Mouse (Mus musculus): ENCODE data around the gene Il10rb.
A peak's percentile ranks its signal among the peaks of the same experiment; 100 is the strongest.

The Il10rb gene

DNA sequence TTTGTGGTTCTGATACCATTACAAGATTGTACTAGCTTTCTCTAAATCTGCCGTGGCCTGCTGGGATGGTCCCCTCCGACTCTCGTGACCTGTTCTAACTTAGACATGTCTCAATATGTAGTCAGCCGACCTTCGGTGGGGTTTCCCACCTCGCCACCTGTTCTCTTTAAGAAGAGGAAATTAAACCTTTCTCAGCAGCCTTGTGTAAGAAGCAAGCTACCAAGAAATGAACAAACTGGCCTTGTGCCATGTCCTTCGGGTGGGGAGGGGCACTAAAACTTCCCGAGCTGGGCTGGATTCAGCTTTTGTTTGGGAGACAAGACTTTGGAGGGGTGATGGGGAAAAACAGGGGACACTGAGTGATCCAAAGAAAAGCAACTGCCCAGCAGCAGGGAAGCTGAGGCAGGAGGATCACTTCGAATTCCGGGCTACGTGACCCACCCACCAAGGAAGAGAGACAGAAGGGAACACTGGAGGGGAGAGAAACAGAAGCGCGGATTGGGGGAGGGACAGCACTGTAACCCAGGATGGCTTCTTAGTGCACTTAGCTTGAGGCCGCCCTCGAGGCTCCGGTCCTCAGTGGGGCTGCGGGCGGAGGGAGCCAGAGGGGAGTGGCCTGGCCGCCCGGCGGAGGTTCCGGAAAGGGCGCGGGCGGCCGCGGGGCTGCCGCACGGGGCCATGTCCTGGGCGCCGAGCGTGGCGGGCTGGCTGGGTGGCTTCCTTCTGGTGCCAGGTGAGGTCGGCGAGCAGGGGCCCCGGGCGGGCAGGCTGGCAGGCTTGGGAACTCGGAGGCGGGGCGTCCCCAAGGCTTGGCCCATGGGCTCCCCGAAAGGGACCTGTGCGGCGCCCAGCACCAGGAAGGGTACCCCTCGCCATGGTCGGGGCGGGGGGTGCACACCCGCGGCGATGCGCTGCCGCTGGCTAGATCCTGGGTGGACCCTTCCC, at the start of gene Il10rb:
TSS of gene Il10rb (plus strand) at position 525 of the 945 bp plus-strand sequence.
- peak; percentile 79 for DNase-seq

DNA sequence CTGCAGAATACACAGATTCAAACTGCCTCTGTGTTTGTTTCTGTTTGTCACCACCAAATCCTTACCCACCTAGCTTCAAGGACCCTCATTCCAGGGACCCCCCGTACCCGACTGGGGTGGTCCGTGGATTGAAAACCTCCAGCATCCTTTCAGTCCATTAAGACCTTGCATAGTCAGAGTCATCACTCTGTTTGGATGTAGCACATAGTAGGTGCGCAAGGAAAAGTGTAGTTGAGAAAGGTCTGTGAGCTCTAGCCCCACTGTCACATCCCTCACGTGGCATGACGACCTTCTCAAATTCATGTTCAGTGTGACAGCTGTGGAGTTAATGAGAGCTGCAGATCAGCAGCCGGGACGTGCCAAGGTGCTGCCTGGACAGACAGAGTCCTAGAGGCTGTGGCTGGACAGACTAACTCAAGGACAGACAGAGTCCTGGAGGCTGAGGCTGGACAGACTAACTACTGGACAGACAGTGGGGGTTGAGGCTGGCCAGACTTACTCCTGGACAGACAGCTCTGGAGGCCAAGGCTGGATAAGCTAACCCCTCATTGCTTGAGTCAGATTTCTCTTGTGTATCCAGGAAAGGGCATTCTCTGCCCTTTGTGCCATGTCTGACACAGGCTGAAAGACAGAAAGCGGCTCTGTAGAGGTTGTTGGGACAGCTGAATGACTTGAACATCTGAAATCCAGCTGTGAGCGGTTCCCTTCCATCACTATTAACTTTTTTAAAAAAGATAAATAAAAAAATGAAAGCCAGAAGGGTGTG, 49.0 kb upstream of the Il10rb start:
- DNase-seq, result no peak

DNA sequence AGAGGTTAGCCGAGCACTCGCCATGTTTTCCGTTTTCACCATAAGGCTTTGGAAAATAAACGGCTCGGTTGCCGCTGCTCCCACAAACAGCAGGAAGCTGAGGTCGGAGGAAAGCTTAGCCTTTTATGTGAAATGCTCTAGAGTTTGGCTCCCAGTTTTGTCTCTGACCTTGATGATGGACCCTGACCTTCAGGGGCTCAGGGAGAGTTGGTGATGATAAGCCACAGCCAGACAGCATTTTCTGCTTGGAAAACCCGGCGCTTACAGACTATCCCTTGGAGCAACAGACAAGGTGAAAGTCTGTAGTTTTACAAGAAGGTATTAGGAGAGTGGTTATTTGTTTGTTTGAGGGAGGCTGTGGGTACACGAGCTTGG, 48.5 kb upstream of the Il10rb start:
- no peak for DNase-seq

DNA sequence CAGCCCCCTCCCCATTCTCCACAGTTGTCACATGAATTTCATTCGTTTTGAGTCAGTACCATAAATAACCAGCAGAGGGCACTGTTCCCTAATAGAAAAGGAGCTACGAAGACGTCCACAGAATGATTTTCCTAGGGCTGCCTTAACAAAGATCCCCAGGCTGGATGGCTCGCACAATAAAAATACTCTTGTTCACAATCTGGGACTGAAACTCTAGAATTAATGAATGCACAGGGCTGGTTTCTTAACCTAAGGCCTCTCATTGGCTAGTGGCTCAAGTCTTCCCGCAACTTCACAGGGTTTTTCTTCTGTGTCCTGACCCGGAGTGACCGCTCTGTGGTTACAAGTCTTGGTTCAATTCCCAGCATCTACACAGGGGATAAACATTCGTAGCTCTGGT, 47.4 kb upstream of the Il10rb start:
- DNase-seq, result peak; percentile 78

DNA sequence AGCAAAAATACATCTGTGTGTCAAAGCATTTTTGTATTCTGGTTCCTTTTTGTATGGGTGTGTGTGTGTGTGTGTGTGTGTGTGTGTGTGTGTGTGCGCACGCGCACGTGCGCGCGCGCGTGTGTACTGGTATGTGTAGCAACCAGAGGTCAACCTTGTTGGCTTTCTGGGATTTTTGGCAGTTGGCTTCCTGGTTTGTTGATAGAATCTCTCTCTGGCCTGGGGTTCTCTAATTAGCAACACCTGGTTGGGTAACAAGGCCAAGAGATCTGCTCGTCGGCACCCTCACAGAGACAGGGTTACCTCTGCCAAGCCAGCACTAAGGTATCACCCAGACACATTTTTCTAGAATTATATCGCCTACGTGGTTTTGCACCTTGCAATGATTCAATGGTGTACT, 46.4 kb upstream of the Il10rb start:
- no peak for DNase-seq

DNA sequence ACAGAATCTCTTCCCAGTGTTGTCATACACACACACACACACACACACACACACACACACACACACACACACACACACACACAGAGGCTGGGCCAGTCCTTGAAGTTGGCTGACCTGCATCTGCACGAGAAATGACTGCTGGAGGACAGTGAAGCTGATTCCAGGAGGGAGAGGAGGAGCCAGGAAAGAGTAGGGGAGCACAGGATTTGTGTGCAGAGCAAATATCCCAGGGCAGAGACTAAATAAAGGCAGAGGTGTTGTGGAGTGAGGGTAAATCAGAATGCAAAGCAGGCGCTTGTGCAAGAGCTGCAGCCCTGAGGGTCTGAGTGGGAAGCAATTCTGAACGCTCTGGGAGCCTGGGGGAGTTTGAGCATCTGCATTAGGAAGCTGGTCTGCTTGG, 45.8 kb upstream of the Il10rb start:
- no peak for DNase-seq

DNA sequence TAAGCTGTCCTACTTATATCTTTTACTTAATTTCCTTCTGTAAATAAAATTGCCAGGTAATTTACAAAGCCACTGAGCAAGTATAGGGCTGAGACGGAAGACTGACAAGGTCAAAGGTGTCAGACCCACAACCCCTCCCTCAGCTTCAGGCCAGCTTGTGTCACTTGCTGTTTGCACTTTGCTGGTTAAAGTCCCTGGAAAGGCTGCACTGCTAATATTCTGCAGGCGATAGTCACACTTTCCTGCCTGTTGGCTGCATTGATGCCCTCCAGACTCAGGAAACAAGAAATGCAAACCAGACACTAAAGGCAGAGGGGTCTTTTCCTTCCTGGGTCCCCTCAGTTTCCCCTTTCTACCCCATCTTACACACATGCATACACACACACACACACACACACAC, 44.0 kb upstream of the Il10rb start:
- no peak for DNase-seq

DNA sequence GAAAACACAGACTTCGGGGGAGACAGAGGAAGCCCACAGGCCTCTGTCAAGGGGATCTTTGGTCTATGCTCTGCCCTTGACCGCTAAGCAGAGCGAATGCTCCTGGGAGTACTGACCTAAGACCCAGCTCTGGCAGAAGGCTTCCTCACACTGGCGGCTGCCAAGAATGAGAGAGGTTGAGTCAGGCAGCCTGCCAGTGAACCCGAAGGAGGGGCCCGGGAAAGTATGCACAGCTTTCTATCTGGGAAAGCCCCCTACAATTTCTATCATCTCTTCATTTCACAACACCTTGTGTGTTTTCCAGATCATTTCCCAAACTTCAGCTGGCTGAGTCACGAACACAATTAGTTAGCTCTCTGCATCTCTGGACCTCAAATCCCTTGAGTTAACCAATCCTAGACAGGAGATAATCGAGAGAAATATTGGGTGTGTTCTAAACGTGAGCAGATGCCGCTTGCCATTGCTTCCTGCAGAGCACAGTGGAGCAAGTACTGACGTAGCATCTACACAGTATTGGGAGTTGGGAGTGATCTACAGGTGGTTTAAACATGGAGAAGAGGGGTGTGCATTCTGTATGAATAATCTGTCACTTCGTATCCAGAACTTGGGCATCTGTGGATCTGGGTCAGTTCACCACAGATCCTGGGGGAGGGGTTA, 43.2 kb upstream of the Il10rb start:
- peak; percentile 77 for DNase-seq

DNA sequence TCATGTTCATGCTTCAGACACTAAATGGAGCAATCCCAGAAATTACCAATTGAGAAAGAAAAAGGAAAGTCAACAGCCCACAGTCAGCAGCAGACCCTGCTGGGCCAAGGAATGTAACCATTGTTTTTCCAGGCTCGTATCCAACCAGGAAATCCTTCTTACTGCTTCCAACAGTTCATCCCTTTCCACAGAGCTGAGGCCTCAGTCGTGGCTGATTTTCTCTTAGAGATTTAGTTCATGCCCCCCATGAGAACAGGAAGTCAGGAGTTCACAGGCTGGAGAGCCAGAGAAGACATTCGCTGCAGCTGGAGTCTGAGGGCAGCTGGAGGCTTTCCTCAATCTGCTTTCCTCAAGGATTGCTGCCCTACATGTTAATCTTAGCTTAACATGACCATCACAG, 42.5 kb upstream of the Il10rb start:
- peak; percentile 86 for DNase-seq

DNA sequence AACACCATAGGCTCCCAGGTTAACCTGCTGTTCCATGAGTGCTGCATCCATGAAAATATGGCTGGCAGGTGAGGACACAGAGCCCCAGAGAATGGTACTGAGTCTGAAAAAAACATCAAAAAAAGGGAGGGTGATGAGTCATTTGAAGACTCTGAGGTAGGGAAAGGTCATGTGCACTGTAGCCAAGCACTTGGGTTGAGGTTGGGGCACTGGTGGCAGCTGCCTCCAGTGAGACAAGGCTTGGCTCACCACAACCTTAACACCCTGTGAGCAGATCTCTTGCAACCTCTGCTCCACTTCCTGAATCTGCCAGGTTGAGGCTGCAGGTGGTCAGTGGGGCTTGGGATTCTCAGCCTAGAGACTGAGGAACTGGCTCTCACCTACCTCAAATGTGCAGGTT, 39.4 kb upstream of the Il10rb start:
- DNase-seq, result no peak

DNA sequence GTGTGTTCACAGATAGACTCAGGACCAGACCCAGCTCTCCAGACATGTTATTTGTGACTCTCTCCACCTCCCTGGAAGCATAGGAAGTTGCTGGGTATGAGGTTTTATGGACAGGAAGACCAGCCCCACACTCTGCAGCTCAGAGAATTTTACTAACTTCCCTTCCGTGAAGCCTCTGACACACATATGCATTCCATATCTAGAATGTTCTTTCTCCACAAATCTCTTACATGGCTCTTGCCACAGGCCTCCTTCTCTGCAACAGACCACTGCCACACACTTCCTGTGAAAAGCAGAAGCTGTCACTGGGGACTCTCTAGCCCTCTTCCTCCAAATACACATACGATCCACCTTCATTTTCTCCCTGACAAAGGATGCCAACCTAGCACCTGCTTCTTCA, 38.9 kb upstream of the Il10rb start:
- no peak for DNase-seq

DNA sequence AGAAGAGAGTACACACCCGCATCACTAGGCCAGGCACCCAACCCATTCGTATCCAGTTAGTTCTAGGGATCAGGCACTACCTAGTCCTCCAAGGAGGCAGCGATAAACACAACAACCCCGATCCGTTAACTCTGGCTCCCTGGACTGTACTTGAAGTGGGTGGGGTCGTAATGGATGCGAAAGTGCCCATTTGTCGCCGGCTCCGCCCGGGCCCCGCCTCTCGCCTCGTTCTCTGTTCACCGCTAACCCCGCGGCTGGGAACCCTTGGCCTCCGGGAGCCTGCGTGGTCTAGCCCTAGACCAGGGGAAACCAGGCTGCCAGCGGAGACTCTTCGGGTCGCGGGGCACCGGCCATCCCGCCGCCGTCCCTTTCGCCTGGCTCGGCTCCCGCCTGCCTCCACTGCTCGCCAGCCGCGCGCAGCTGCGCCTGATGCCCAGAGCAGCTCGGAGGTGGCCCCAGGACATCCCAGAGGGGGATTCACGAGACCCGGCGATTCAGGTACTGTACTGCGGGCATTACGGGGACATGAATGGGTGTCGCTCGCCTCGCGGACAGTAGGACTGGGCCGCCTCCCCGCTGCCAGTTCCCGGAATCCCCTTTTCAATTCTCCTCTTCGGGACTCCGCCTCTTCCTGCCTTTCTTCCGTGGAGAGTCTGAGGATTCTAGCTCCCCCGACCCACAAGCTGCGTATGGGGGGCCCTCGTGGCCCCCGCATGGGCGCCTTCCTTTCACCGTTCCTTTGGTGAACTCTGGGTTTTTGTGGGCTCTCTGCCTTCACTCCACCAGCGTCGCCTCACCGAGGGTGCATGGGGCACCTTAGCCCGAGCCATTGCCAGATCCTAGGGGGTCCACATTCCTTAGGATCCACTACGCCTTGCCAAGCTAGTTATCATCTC, 33.1 kb upstream of the Il10rb start, which contains the start of gene Ifnar2:
TSS of gene Ifnar2 (plus strand) at position 207 of the 896 bp plus-strand sequence.
- DNase-seq, result peak; percentile 83

DNA sequence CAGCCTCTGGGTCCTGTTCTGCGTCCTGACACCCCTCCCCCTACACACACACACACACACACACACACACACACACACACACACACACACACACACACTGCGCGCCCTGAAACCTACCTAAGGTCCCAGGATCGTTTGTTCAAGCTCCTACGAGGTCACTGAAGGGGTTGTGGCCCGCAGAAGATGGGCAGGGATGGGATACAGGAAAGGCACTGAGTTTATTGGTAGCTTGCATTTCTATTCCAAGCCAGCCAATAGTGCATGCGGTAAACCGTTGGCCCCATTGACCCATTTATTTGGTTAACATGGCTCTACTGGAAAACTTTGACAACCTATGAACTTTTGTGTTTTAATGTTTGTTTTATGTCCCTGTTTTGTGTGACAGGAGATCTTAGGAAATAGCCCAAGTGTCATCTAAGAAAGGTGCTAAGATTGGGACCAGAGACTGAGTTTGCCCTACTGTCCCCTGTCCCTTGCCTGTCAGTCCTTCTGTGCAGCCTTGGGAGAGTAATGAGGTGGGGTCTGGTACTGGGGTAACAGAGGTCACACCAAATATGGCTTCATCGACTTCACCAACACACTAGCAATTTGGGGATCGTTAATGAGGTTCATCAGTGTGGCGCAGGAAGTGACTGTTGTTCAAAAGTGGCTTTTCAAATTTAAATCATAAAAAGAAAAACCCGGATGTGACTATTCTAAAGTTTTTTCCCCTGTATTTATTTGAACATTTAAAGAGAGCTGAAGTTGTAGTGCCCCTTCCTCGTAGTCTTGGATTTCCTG, 32.3 kb upstream of the Il10rb start:
- no peak for DNase-seq

DNA sequence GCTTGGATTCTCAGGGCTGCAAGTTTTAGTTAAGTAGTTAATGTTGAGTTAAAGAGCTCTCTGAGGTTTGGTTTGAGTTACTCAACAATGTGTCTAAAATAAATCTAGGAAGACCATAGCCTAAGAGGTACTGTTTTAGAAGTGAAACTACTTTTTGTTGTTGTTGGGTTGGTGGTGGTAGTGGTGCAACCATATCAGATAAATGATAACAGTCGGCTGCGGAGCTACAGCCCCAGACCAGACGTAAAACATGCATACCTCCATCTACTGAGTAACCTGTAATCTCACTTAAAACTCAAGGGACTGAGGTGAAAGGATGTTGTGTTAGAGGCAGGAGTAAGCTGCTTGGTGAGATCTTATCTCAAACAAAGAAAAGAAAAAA, 31.7 kb upstream of the Il10rb start:
- no peak for DNase-seq

DNA sequence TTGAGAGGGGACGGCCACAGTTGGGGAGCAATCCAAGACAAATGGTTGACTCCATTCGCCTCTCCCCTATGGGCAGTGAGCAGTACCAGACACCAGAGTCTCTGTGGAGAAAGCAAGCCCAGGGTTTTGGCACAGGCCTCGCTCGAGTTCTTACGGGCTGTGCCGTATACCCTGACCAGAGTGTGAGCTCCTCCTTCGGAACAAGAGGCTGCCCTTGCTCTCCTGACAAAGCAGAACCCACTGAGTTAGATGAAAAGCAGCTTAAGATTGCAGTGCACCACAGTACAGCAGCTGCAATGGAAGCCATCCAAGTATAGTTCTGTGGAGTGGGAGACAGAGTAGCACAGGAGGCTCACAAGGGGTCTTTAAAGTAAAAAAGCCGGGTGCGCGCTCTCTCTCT, 29.3 kb upstream of the Il10rb start:
- no peak for DNase-seq

DNA sequence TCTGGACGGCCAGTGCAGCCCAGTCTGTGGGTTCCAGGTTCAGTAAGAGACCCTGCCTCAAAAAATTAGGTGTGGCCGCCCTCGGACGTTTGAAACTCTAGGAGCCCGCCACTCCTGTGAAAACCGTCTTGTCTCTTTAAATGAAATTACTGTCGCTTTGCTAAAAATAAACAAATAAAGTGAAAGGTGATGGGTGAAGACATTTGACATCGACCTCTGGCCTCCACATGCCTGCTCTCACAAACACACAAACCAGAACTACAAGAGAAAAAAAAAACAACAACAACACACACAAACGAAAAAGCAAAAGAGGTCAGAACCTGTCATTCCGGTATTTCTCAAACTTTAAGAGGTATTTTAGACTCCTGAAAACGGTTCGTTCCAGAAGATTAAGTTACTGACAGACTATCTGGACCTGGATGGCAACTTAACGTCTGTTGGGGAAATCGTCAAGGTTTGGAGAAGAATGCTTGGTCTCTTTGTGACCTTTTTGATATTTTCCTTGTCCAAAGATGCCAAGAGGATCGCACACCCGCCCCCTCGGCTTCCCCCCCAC, 27.5 kb upstream of the Il10rb start:
- no peak for DNase-seq

DNA sequence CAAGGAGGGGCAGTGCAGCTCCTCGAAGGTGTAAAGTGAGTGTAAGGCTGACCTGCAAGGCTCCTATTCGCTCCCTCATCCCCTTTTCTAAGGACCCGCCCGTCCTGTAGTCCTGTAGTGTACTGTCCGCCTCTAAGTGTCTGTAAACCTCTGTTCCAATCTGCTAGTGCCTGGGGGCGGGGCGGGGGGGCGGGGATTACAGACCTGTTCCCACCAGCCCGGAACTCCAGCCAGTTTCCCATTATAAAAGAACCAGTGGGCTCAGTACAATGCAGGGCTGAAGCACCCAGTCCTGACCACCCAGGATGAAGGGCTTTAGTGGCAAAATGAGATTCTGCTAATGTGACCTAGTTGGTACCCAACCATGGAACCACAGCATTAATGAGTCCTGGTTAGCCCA, 27.0 kb upstream of the Il10rb start:
- DNase-seq, result no peak

DNA sequence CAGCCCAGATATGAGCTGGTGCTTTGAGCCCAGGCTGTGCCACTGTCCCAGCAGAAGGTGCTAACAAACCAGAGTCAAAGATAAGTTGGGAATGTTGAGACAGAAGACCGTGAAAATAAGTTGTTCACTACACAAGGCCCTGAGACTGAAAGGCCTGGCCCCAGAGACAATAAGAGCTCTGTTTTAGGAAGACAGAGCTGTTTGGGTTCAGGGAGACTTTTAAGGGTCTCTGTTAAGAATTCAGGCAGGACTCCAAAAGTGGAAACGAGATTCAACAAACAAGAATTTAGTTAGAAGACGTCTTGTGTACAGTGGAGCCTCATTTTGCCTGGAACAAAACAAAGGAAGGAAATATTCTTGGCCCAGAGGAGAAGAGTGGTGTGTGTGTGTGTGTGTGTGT, 26.6 kb upstream of the Il10rb start:
- no peak for DNase-seq

DNA sequence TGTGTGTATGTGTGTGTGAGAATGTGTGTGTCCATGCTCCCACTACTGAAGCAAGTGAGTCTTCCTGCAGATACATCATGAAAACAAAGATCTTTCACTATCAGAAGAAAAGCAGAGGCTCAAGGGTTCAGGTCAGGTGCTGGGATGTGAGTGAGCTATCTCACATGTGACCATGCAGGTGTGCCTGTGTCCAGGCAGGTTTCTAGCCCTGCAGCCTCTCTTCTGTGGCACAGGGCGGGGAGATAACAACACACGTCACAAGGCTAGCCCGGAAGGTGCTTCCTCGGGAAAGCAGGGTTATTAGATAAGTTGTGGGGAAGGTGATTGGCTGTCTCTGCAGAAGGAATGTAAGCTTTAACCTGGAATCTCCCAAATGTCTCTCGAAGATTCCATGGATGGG, 25.8 kb upstream of the Il10rb start:
- no peak for DNase-seq

DNA sequence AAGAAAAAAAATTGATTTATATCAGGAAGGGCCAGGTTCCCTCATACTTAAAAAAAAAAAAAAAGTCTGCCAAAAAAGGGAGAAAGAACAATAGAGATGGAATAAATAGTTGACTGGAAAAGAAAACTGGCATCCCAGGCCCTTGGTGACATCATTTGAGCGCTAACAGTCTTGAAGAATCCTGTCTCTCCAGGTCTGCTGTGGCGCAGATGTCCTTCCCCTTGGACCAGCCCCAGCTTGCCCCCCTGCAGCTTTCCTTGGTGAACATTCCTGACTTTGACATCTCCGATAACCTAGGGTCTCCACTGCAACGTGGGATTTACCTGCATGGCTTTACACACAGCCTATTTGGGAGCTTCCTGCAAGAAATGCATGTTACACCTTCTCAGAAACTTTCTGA, 24.4 kb upstream of the Il10rb start:
- no peak for DNase-seq

DNA sequence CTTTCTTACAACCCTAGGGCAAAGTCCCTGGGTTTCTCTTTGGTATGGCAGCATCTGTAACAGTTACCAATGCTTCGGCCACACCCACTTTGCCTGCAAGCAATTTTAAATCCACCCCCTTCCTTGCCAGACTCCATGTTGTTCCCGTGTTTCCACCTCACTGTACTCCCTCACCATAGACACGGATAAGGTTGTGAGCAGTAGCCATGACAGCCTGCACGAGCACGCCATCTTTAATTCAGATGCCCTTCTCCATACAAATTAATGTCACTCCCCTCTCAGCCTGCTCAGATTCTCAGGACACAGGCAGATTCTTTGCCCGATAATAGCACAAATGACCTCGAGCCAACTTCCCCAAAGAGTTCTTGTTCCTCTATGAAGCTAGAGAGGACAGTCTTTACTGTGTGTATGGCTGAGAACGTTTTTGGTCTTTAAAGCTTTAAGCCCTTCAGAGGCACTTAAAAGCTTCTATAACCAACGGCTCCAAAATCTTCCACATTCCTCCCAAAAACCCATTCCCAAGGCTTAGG, 23.6 kb upstream of the Il10rb start:
- no peak for DNase-seq

Measured in kidney, adult 9 months (tissue).